Mouse (Mus musculus) layer of hippocampus, adult 18-20 months (tissue): ENCODE data around the gene Zfp64. TPM values are rescaled to one million over a fixed set of nuclear protein-coding genes. Genes with fewer than 3 reads are reported as not detected.
"Not testable (repeated sequence)": the region's sequence is repeated elsewhere in the genome, so short reads cannot be mapped to it uniquely, and the experiment has no call there.

Experiments used
- DNase-seq, 2 experiments: peaks; one replicate each; pipeline ENCODE4 v3.0.0; 2022; ENCODE audit warnings: low spot score in 2 of 2
- total RNA-seq, 2 experiments: library from RNA; stranded (reverse); gene quantifications; 2 replicates each; pipeline ENCODE4 v1.2.3; 2021

The Zfp64 gene
- total RNA-seq, 2 experiments from 2014 or later, result 15.4 to 16.3 TPM

DNA sequence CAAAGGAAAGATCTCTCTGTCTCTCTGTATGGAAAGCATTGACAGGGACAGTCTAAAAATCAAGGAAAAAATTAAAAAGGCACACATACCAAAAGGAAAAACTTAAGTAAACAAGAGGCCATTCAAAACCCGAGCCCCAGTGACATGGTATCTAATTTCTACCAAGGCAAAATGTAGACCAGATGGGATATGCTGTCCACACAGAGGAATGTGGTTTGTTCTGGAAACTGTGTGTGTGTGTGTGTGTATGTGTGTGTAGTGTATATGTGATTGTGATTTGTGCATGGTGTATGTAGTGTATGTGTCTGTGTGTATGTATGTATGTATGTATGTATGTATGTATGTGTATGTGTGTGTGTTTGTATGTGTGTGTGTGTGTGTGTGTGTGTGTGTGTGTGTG is 100.6 kb downstream of the Zfp64 start:
- DNase-seq, result no peak

DNA sequence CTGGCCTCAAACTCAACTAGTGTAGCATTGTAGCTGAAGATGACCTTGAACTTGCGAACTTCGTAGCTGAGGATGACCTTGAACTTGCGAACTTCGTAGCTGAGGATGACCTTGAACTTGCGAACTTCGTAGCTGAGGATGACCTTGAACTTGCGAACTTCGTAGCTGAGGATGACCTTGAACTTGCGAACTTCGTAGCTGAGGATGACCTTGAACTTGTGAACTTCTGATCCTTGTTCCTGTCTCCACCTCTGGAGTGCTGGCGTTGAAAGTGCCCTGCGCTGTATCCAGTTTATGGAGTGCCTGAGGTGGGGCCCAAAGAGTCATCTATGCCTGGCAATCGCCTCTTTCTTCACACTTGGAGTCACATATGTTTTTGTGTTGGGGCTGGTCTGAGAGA is 101.5 kb downstream of the Zfp64 start:
- not testable (repeated sequence) for DNase-seq

GRCm38 (mm10) chr2:168851545-168851944 is 103.8 kb downstream of the Zfp64 start:
- DNase-seq, result no peak

DNA sequence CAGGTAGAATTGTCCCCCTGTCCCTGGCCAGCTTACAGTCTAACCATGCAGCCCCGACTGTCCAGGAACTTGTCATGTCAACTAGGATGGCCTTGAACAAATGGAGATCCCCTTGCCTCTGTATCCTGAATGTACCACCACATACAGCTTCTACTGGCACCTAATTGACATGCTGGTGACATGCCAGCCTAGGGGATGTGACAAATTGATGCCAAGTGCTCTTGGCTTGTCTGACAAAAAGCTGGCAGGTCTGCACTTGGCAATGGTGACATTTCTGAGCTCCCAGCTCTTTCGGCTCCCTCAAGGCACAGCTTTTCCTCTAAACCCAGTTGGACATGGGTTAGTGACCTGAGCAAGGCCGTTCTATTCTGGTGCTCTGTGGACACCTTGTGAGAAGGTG is 106.8 kb downstream of the Zfp64 start:
- no peak for DNase-seq

- no peak for DNase-seq
These were observed 109.1 kb downstream of the Zfp64 start for GRCm38 (mm10) chr2:168846180-168846720.

Other genes with a start within 250 kb of the Zfp64 start
- 100 to 1,000 TPM; 366 to 370 TPM for gene Atp9a, start 213.2 kb downstream of the Zfp64 start, total RNA-seq
- gene Sall4, start 187.6 kb downstream of the Zfp64 start, total RNA-seq, result 1 to 10 TPM in 1 of 2 experiments, under 1 TPM in 1; 0.96 to 1.2 TPM